Mouse (Mus musculus): ENCODE results near the gene Nfkb1.

Gene Nfkb1

GRCm38 (mm10) chr3:135670869-135671268, 20.5 kb downstream of the Nfkb1 start:
- no peak for DNase-seq (ENCODE audit: low spot score in 2 of 2)

GRCm38 (mm10) chr3:135667084-135667483, 24.3 kb downstream of the Nfkb1 start:
- no peak for DNase-seq (ENCODE audit: low spot score in 2 of 2)

- no peak for DNase-seq (ENCODE audit: low spot score in 2 of 2)
Measured at GRCm38 (mm10) chr3:135665777-135666259, 25.5 kb downstream of the Nfkb1 start.

GRCm38 (mm10) chr3:135662139-135662864, 29.0 kb downstream of the Nfkb1 start:
- no peak for DNase-seq (ENCODE audit: low spot score in 2 of 2)

DNA sequence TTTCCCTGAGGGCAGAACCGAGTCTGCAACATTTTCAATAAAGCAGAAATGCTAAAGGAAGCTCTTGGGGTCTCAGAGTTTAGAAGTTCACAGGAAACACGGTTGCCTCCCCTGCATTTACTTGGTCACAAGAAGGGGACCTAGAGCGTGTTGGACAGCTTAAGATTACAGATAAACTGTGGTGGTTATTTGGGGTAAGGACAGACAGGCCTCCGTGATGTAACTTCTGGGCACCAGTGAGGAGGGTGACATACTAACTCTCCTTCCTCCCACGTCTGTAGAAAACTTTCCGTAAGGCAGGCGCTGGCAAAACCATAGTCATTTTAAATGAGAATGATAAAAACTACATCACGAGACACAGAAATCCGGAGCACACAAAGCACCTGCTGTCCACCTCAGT, 29.6 kb downstream of the Nfkb1 start:
- no peak for DNase-seq (ENCODE audit: low spot score in 2 of 2)

DNA sequence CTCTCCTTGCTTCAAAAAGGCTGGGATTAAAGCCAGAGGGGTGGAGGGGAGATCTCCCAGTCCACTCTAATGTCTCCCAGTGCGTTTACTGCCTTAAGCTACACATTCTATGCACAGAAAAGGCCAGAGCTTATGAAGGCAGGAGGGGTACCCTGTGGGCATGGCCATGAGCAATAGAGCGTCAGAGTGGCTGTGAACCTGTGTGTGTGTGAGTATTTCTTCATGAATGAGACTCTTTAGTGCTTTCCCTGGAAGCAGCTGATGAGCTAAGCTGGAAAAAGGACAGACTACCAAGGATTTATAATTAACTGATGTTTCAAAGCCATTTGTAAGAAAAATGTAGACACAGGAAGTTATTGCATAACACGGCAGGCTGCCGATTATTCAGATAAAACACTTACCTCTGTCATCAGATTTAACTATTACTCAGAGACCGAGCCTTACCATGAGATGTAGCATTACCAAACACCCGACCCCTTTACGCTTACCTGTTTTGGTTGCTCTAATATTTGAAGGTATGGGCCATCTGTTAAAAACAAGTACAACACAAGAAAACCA, 32.7 kb downstream of the Nfkb1 start:
- DNase-seq (ENCODE audit: low spot score in 2 of 2), result no peak

DNA sequence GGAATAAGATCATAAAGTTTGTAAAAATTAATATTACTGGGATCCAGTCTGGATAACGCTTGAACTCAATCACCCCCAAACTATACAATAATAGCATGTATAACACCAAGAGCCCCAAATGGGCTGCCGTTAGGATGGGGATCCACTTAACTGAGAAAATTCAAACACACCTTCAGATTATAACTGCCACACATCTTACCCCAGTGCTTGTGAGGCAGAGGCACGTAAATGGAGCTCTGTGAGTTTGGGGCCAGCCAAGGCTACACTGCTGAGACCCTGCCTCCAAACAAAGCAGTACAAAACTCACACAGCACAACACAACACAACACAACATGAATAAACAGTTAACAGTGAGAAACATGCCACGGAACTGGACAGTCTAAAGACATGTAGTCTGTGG, 35.2 kb downstream of the Nfkb1 start:
- DNase-seq (ENCODE audit: low spot score in 2 of 2), result no peak

DNA sequence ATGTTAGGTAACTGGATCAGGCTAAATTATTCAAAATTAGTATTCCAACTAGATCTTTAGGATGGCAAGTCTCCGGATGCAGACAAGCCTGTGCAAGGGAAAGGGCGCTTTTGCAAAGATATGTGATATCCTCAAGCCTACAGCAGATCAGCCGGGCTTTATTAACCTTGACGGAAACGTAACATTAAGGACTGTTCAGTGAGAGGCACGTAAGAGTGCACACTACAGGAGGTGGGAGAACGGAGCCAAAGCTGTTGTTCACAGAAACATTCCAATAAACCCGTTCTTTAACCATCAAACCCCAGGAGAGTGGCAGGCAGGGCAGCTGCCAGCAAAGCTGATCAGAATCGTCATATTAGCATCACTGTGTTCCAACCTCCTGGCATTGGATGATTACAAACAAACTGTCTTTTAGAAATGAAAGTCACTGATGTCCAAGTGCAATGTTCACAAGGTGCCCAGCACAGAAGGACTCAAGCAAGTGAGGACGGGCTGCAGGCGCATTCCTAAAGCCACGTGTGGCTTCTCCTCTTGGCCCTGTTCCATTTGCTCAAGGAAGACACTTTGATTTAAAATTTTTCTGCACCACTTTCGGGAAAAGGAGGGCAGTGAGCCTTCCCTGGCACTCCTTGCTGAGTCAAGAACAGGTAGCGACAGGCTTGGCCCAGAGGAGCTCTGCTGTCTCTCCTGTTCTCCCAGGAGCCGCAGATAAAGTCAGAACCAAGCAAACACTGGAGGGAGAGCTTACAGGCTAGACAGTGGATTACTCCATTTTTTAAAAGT, 40.4 kb downstream of the Nfkb1 start:
- no peak for DNase-seq (ENCODE audit: low spot score in 2 of 2)

GRCm38 (mm10) chr3:135649809-135650208, 41.5 kb downstream of the Nfkb1 start:
- DNase-seq (ENCODE audit: low spot score in 2 of 2), result no peak

- DNase-seq (ENCODE audit: low spot score in 2 of 2), result no peak
Measured at GRCm38 (mm10) chr3:135648501-135648900, 42.8 kb downstream of the Nfkb1 start.

DNA sequence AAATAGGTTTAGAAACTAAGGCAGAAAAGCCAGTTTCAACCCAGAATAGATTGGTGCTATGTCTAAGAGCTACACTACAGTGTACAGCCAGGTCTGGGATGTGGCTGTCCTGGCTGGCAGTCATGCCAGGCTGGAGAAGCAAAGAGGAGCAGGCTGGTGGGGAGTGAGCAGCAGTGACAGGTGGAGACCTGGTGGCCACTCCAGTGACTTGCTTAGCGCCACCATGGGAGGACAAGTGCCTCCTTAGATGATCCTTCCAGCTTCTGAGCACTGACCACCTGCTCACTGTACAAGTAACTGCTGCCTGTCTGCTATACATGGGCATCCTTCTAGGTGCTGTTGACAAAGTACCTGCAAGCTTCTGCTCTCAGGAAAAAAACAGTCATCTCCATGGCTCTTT, 44.7 kb downstream of the Nfkb1 start:
- DNase-seq (ENCODE audit: low spot score in 2 of 2), result no peak

GRCm38 (mm10) chr3:135644971-135645370, 46.4 kb downstream of the Nfkb1 start:
- DNase-seq (ENCODE audit: low spot score in 2 of 2), result no peak

DNA sequence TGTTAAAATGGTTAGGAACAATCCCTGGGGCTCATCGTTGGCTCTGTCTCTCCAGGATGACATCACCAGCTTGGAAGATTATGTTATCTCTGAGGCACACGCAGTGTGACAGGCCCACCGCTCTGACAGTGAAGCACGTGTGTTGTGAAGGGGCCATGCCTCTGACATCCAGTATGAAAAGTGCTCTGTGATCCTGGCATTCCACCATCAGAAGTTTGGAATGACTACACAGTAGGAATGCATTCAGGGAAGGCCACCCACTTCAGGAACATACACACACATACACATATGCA, 49.8 kb downstream of the Nfkb1 start:
- DNase-seq (ENCODE audit: low spot score in 2 of 2), result no peak

DNA sequence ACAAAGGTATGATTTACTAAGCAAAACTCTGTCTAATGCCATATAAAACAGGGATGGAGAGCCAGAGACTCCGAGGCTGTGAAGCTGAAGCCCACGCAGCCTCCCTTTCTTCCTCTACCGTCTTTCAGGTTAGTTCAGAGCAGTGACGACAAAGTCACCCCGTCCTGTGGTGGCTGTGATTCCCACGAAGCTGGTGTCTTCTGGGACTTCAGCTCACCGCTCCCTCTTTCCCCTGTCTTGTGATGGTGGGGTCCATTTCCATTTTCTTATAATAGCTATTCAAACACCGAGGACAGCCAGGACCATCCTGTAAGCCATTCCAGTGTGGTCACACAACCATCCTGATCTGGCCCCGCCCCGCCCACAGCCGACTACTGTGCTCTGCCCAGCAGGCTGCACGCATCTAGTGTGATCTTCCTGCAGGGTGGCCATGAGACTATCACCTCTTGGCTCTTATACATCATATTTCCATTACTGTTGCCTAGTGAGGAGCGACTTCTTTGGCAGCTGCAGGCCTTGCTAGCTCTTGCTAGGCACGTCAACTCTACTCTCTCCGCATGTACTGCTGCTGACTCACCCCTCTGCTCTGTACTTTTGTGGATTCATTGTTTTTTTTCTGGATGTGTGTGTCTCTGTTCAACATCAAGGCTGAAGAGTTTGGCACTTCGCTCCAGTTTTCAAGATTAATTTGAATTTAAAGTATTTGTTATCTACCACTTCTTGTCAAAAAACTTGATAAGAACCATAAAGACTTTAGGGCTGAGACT, 50.3 kb downstream of the Nfkb1 start:
- no peak for DNase-seq (ENCODE audit: low spot score in 2 of 2)

- DNase-seq (ENCODE audit: low spot score in 2 of 2), result no peak
Measured at GRCm38 (mm10) chr3:135640203-135640602, 51.1 kb downstream of the Nfkb1 start.

DNA sequence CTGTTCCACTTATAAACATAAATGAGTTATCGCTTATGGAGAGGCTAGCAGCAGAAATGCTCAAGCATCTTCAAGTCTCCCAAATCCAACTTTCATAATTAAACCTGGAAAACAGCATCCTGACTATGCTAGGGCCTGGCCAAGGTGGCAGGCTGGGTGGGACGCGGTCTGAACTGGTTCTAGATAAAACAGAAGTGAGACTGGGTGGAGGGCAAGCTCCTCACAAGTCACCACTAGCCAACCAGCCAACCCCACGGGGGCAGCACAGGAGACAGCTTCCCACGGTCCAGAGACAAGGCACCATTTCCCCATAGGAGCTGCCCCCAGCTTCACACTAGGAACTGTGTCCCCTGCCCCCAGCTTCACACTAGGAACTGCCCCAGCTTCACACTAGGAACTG, 53.8 kb downstream of the Nfkb1 start:
- peak; percentile 27 to 35 for DNase-seq (ENCODE audit: low spot score in 2 of 2)

DNA sequence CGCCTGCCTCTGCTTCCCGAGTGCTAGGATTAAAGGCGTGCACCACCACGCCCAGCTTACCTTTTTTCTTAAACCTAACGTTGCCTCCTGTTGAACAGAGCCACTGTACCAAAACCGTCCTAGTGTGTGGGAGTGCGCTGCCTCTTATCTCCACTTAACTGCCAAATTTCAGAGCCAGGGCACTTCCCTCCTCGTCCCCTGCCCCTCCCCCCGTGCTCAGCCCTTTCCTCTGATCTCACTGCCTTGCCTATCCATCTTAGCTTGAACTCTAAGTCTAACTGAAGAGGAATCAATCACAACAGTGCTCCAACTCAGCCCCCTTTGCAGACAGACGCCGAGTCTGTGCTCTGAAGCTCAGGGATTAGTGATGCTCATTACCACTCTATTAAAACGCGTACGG, 54.9 kb downstream of the Nfkb1 start:
- DNase-seq (ENCODE audit: low spot score in 2 of 2), result peak; percentile 44 to 46

DNA sequence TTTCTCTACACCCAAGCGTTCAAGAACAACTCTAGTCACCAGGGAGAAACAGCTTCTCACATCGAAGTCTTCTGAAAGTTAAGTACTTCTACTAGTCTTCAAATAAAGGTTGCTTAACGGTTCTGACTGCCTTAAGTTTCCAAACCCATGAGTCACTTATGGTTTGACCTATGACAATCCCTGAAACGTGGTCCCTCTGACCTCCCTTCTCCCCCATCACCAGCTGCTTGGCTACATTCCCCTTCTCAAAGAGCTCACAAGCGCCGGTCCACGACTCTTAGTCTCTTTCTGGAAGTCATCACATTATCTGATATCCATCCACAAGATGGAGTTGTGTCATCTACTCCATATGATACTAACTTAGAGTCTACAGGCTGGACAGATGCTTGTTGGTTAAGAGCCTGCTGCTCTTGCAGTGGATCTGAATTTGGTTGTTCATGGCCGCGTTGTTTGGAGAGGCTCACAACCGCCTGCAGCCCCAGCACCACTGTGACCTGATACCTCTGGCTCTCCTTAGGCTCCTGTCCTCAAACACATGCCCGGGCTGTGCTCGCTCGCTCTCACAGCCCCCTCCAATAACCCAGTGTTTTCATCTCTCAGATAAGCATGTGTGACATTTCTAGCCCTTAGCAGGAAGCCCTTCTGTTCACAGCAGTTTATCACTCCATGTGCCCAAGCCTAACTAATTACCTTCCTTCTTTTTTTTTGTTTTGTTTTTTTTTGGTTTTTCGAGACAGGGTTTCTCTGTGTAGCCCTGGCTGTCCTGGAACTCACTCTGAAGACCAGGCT, 55.5 kb downstream of the Nfkb1 start:
- DNase-seq (ENCODE audit: low spot score in 2 of 2), result no peak

DNA sequence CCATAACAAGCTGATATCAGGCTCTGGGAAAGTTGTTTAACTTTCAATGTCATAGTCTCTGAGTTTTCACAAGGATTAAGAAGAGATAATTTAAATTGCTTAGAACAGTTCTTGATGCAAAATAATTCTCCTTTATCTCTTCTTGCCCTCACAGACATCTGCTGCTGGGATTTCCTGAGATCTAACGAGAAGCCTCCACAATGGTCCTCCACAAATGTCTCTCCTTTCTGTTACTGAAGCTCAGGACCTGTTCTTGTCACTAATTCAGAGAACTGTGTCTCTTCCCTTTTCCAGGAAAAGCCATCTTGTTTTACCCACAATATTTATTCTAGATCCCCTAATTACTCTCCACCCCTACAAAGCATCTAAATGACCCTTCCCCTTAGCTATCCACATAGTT, 56.3 kb downstream of the Nfkb1 start:
- no peak for DNase-seq (ENCODE audit: low spot score in 2 of 2)

GRCm38 (mm10) chr3:135634275-135634674, 57.1 kb downstream of the Nfkb1 start:
- DNase-seq (ENCODE audit: low spot score in 2 of 2), result no peak

GRCm38 (mm10) chr3:135631856-135632255, 59.5 kb downstream of the Nfkb1 start:
- DNase-seq (ENCODE audit: low spot score in 2 of 2), result no peak

DNA sequence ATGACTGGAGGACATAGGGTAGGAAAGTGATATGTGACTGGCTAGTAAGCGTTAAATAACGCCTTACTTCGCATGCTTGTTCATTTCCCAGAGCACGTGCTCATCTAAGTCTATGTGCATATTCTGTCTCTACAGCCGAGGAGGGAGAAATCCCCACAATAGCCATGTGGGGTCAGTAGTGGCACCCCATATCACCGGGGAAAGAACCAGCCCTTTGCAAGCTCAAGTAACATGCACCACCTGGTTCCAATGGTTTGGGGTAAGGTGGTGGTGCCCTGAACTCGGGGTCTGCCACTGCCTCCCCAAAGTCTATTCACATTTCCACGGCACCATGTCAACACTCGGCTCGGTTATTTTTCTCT, 60.3 kb downstream of the Nfkb1 start:
- DNase-seq (ENCODE audit: low spot score in 2 of 2), result no peak

Measured in spleen, postnatal 36 days (tissue).